Mouse (Mus musculus): Measurements from ENCODE around the gene Nfx1.
"Not testable (repeated sequence)": the region's sequence is repeated elsewhere in the genome, so short reads cannot be mapped to it uniquely, and the experiment has no call there.

Gene Nfx1

DNA sequence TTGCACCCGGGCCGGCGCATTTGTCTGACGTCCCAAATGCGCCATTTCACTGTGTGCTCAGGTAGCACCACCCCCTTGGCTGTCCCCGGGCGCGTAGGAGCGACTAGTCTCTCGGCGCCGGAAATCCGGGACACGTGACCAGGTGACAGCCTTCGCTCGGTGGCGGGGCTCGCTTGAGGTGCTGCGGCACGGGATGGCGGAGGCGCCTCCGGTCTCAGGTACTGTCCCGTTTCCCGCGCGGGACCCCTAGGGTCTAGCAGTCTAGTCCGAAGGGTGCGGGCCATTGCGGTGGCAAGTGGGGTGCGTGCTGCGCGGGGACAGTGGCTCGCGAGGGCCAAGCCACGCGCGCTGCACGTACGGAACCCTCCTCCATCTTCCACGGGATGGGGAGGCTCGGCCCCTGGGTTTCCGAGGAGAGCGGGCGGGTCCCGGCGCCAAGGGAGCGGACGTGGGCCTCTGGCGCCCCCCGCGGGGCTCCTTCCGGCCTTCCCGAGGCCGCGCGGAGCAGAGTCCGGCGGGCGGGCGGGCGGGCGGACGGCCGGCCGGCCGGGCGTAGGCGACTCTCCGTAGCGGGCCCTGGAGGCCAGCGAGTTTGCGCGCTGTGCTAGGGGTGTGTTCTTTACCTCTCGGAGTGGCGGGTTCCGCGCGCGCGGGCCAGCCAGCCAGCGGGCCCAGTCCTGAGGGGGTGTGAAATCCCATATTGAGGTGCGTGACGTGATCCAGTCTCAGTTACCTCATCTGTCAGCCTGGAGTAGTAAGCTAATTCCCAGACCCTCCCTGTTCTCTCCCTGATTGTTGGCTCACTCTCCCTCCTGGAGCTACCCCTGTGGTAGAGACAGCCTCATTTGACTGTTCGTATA lies at the start of gene Nfx1:
Gene Nfx1 (plus strand): TSS at position 65 of the 860 bp plus-strand sequence.
- peak; percentile 96 for DNase-seq

DNA sequence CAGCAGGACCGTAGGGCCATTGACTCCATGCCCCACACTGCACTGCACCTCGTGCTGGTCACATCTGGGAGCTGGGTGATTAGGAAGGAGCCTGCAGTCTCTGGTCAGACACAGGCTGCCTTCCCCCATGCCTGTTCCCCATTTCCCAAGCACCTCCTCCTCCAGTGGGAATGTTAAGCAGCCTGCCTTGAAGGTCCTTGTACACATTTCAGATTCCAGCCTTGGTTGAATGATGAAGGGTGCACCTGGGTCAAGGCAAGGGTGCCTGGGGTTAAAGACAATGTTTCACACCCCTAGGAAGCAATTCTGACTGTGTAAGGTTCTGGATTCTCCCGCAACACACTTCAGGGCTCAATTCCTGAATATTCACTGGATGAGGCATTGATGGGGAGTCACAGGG lies 49.4 kb upstream of the Nfx1 start:
- DNase-seq = no peak

DNA sequence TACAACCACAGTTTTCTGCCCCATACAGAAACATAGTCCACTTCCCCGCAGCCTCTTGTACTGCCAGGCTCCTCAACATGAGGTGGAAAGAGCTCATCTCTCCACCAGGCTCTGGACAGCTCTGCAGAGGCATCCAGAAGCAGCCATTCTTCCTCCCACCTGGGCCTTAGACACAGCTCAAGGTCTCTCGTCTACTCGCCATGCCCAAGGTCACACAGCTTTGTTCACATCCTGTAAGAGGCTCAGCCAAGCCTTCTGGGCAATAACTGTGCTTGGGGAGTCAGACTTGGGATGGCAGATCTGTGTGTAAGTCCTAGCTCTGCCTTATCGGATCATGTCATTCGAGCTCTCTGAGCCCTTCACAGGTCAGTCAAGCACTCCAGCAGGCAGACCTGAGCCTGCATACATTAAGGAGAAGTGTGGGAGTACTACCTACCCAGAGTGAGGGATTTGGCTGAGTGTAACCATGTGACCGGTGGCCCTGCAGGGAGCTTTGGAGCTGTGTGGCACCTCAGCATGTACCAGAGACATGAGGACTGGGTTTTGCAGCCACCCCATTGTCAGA lies 47.5 kb upstream of the Nfx1 start:
- peak; percentile 38 for DNase-seq

DNA sequence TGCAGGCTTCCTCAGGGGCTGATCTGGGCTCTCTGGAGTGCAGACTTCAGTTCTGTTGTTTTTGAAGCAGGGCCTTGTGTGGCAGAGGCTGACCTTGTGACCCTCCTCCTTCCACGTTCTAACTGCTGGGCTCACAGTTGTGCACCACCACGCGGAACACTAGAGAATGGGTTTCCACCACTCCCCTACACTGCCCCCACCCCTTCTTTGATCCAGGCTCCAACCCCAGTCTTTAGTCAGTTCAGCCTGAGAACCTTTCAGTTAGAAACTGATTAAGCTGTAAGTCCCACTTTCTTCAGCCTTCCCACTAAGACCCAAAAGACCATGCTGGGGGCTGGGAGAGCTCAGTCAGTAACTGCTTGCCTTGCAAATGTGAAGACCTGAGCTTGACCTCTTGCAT lies 45.1 kb upstream of the Nfx1 start:
- no peak for DNase-seq

DNA sequence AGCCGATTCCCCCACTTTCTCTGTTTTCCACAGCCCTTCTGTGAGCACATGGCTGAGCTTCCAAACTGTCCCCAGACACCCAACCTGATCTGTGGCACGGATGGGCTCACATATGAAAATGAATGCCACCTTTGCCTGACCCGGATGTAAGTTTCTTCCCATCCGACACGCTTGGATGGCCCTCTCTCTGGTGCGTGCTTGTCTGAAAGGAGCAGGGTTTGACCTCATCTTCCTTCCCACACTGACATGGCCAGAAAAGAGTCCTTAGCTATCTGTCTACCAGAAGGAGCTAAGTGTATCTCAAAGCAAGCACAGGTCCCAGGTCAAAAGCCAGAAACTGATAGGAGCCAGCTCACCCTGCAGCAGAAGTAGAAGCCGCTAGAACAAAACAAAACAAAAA lies 41.7 kb upstream of the Nfx1 start:
- DNase-seq = no peak

DNA sequence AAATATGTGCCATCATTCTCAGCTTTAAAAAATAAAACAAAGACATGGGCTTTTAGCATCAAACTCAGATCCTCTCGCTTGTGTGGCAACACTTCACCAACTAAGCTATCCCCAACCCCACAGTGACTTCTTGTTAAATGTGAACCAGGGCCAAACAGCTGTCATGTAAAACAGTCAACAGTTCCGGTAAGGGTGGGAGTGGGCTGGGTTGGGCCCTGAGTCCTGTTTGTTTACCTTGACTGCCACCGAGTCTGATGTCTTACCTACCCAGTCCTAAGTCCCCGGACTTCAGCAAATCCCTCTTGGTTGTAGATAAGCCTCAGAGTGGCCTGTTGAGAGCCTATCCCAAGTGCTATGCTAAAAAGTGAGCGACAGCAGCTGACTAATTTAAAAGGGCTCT lies 37.0 kb upstream of the Nfx1 start:
- no peak for DNase-seq

DNA sequence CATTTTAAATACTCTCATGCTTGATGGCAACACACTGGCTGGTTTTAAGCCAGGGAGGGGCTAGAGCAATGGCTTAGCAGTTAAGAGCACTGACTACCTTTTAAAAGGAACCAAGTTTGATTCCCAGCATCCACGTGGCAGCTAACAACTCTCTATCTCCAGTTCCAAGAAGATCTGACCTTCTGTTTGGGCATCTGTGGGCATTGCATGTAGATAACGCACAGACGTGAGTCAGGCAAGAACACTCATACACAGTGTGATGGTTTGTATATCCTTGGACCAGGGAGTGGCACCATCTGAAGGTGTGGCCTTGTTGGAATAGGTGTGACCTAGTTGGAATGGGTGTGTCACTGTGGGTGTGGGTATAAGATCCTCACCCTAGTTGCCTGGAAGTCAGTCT lies 36.3 kb upstream of the Nfx1 start:
- not testable (repeated sequence) for DNase-seq

DNA sequence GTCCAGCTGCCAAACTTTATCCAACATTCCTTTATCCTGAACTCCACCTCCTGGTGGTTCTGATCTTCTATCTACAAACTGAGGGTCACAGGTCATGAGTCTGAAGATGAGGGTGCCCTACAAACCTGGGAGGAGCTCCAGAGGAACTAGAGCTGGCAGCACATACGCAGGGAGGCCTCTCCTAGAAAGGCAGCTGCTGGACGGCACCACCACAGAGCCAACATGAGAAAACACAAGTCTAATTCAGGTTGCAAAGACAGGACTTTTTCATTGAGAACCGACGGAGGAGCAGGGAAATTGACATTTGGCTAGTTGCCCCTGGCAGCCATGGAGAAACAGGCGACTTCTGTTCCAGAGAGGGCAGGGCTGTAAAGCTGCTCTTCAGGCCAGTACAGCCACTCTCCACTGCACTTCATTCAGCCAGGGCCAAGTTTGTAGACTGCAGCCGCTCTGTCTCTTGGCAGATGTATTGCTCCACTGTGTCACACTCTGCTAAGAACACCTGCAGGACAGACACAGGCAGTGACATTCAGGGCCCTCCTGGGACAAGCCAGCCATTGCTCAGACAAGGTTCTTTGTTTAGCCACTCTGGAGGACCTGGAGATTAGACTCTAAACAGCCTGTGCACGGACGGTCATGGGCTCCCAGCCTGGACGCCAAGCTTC lies 34.4 kb upstream of the Nfx1 start:
- DNase-seq = no peak

DNA sequence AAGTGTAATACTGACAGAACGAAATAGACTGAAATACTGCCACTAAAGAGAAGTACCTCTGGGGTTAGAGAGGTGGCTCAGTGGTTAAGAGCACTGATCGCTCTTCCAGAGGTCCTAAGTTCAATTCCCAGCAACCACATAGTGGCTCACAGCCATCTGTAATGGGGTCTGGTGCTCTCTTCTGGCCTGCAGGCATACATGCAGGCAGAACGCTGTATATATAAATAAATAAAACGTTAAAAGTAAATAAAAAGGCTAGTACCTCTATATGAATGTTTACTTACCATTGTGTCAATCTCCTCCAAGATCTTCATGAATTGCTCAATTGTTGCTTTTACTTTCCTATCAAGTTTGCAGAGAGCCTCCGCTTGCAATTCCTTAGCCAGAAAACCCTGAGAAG lies 31.9 kb upstream of the Nfx1 start:
- no peak for DNase-seq

DNA sequence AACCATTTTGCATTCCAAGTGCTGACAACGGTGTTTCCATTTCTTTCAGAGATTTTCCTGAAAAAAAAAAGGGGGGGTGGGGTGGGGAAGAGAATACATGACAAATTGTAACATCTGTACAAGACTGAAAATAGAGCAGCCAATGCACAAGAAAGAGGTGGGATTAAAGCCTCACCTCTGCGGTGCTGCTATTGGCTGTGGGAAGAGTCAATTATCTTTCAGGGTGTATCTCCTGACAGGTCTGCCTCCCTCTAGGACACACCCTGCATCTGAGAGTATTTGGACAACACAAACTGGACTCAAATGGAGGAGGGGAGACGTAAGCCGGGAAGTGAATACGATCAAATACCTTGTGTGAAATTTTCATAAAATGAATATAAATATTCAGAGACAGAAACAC lies 27.1 kb upstream of the Nfx1 start:
- DNase-seq = no peak

DNA sequence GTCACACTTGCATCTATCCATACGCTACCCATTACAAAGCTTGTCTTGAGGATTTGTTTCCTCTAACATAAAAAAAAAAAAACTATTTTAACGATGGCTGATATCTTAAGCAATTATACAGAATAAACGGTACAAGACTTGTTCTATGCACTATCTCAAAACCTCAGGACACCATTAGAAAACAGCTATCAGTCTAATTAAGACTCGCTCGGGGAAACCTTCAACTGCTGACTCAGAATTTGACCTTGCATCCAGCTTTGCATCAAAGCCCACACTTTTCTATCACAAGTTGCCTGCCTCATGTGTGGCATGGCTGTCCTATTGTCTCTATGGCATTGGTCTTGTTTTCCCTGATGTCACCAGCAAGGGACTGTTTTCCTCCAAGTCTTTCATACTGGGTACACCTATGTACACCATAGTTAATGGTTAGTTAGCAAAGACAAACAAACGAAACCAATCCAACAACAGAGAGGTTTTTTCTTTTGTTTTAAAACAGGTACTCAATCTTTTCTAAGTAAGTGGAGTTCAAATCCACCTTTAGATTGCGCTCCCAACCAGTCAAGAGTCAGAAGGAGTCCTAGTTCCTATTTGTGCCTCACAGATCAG lies 24.1 kb upstream of the Nfx1 start:
- no peak for DNase-seq

DNA sequence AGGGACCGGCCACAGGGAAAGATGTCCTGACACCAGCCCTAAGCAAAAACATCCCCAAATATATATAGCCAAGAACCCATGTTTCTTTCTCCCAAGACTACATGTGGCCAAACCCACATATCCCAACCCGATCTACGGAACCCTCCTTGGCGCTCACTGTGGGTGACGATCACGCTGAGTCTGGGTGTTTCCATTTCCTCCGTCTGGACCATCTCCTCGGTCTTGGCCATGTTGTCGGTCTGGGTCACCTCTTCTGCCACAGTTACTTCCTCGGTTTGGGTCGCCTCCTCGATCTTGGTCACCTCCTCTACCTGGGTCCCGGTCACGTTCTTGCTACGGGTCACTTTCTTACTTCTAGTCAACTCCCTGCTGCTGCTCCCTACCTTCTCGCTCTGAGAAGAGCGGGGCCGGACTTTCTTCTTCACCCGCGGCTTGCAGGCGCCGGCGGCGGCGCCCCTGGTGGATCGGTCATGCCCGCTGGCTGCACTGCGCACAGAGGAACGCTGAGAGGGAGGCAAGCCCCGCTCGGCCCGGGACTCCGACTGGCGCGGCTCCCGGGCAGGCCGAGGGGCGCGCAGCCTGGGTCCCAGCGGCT lies 23.0 kb upstream of the Nfx1 start:
- no peak for DNase-seq

DNA sequence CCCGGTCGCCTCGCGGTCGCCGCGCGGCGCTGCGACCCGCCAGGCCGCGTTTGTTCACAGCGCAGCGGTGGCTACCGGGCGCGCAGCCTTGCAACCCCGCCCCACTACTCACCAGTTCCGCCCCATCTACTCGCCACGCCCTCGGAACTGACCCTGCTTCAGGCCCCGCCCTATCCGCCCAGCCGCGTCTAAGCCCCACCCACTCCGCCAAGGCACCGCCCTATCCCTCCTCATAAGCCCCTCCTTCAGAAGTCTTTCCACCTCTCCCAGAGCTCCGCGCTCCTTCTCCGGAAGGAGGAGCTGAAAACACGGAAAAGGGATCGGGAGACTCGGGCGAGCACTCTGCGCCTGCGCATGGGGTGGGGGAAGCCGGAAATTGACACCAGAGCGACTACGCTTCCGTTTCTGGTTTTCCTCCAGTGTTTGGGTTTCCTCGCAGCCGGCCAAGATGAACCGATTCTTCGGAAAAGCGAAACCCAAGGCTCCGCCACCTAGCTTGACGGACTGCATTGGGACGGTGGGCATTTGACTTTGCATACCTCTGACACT lies 22.5 kb upstream of the Nfx1 start, which contains the start of the genes Bag1 and Chmp5:
Gene Bag1 (minus strand): TSS at position 135 of the 549 bp plus-strand sequence.
Gene Chmp5 (plus strand): TSS at position 248 of the 549 bp plus-strand sequence.
- peak; percentile 99 for DNase-seq

DNA sequence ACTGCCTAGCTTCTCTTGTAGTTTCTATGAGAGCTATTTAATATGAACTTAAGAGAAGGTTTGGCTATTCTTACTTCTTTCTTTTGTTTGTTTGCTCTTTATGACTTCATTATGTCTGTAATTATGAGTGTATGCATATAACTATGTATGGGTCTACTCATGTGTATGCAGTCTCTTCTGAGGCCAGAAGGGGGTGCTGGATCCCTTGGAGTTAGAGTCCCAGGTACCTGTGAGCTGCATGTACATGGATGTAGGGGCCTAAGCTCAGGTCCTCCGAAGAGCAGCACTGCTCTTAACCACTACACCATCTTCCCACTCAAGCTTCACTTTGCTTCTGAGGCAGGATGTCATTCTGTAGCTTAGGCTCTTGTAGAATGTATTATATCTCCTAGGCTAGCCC lies 17.2 kb upstream of the Nfx1 start:
- DNase-seq = peak; percentile 57

DNA sequence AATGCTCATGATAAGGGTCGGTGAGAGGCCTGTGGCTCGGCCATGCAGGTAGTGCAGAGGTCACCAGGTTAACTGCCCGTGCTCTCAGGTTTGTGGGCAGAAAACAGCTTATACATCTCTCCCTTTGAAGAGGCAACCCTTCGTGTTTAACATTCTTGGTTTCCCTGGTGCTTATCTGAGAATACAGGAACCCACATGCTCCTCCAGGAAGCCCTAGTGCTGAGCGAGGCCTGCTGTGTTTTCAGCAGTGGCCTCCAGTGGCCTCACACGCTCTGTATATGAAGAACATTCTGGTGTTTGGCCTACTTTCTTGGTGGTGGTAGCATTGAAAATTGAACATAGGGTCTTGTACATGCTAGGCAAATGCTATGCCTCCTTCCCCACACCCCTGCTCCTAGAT lies 14.8 kb upstream of the Nfx1 start:
- DNase-seq = no peak

DNA sequence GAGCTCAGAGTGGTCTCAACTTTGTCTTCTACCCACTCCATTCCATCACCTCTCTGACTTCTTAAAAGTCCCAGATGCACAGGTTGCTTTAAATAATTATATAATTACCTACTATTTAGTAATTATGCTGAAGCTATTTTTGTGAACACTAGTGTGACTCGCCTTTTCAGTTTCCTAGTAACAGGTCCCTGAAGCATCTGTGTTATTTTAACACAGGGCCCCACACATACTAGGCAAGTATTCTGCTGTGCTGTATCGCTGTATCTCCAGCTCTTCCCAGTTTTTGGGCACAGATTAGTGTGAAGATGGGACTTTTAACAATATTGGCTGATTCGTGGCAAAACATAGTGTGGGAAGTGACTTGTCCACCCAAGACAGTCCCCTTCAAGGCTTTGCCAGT lies 7.2 kb upstream of the Nfx1 start:
- DNase-seq = no peak

DNA sequence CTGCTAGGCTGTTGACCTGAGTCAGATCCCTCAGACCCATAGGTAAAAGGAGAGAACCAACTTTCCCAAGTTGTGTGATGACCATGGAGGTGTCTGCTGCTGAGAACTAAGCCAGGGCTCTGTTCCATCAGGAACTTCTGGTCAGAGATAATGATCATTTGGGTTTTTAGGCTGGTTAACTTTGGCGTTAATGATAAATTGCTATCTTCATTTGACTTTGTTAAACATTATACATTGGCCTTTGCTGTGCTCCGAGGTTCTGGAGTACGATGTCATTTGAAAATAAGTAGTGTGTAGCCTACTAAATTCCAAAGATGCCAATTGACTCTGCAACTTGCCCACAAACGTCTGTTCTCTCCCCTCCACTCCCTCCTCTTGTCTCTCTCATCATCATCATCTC lies 1.5 kb upstream of the Nfx1 start:
- peak; percentile 15 for DNase-seq

DNA sequence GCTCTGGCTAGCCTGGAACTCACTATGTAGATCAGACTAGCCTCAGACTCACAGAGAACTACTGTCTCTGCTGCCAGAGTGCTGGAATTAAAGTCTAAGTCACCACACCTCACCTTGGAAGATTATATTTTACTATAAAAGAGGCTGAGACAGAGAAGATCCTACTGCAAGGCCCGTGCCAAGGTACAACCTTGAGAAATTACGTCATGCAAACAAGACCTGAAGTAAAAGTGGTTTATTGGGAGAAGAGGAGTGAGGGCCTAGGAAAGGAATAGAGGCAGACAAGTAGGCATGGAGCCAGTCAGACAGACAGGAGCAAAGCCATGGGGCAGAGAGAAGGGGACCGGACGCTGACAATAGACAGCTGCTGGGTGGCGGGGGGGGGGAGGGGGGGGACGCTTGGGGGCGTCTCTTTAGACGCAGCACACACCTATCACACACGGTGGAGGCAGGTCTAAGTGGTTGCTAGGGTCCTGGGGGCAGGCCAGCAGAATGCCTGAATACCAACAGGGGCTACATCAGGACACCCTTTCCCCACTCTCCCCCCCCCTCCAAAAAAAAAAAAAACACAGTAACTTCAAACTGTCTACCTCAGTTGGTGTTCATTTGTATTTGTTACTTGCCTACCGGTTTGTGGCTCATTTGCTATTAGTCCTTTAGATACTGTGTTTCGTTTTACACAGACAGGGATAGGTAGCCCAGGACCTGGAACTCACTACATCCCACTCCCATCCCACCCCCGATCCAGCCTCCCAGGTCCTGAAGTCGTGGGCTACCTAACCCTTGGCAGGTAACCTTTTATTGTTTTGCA lies 720 bp upstream of the Nfx1 start:
- peak; percentile 22 for DNase-seq

DNA sequence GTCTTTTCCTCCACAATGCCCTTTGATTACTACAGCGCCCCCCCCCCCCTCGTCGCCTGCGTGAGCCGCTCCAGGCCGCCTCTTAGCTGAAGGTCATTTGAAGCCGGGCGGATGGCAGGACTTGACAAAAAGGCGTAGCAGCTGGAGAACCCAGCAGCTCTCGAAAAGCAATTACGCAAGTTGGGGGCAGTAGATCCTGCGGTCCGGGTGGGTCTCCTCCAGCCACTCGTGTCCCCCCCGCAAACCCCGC lies 189 bp upstream of the Nfx1 start:
- DNase-seq = no peak

DNA sequence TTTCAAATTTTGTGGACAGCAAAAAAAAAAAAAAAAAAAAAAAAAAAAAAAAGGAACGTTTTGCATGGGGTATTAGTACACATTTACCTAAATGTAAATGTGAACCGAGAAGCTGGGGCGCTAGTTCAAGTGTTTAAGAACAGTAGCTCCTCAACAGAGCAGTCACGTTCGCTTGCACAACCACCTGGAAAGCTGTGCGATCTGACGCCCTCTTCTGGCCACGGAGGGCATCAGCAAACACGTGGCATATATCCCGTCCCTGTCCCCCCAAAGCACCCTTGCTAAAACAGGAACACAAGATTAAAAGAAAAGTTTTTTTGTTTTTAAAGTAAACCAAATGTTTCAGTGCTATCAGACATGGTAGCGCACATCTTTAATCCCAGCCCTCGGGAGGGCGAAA lies 1.0 kb downstream of the Nfx1 start:
- DNase-seq = no peak

DNA sequence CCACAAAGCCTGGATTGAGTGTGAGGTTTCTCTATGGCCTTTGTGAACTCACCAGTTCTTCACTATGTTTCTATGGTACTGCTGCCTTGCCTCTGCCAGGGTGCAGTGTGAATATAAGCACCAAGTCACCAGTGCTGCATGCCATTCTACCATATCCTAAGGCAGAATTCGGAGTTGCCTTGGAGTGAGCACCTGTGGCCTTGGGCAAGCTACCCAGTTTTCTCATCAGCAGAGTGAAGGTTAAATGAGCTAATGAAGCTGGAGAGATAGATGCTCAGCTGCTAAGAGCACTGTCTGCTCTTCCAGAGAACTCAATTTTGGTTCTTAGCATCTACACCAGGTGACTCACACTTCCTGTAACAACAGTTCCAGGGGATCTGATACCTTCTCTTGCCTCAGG lies 3.3 kb downstream of the Nfx1 start:
- no peak for DNase-seq

DNA sequence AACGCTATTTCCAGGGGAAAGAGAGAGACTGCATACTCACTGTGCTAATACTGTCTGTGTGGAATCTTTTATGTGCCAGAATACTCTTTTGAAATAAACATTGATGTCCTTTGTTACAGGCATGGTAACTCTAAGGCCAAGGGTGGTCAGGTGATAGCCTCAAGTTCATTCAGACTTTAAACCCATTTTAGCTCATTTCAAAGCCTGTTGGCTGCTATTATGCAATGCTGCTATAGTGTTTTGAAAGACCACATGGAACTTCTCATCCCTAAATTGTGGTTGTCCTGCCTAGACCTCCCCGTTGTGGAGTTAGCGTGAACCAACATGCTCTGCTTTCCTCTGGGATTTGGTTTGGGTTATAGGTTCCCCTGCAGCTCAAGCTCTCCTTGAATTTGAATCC lies 5.0 kb downstream of the Nfx1 start:
- DNase-seq = no peak

Data from kidney, adult 18-20 months (tissue).